Mouse (Mus musculus): ENCODE results near the gene Ace3.

DNA sequence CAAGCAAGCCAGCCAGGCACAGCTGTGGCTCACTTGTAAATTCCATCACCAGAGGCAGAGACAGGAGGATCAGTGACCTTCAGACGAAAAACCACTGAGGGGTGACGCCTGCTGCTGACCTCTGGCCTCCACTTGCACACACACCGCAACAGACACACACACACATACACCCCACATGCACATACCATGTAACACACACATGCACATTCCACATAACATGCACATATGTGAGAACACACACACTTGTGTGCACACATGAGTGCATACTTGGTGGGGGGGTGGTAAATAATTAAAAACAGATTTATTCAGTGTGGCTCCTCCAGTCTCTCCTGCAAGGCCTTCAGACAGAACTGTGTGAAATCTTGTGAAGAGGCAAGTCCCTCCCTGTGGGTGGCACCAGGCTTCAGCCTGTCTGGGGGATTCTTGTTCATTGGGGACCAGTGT is 42.9 kb upstream of the Ace3 start:
- TF ChIP-seq CTCF (IDR thresholded peaks at IDR 0.05; ENCODE audit: low read depth, low read length) (no peak), POLR2A (IDR thresholded peaks at IDR 0.05; ENCODE audit: borderline replicate concordance, low read depth, low read length) (no peak)
